Mouse (Mus musculus): Measurements from ENCODE around the gene Olfr548-ps1. TPM values are rescaled to one million over a fixed set of nuclear protein-coding genes. Genes with fewer than 3 reads are reported as not detected.

Olfr548-ps1 gene
- total and polyA plus RNA-seq, 3 experiments, result 0.05 TPM; not detected in 2

GRCm38 (mm10) chr7:102509726-102510125 lies 31.0 kb upstream of the Olfr548-ps1 start:
- H3K27me3 ChIP-seq (ENCODE audit: insufficient read depth, low read length), result peaks cover 11% of the 10 kb centered on the region
- TF ChIP-seq GATA2 (IDR thresholded peaks at IDR 0.05; ENCODE audit: borderline replicate concordance, low read depth, low read length) (no peak), CTCF (IDR thresholded peaks at IDR 0.05; ENCODE audit: low read depth, low read length) (no peak), GATA1 (IDR thresholded peaks at IDR 0.05; ENCODE audit: borderline replicate concordance, low read length) (no peak), TAL1 (conservative IDR thresholded peaks at IDR 0.05; ENCODE audit: low read depth, low read length) (no peak)
- H3K36me3 ChIP-seq (replicated peaks), result no peaks in the 10 kb centered on the region
- H3K4me1 ChIP-seq (ENCODE audit: insufficient read depth, low read depth, low read length), result peaks cover 17% of the 10 kb centered on the region
- ATAC-seq (ENCODE audit: extremely low read depth, insufficient number of reproducible peaks, low FRiP score, poor library complexity, severe bottlenecking) (no peak), DNase-seq (ENCODE audit: low spot score) (no peak)
- H3K4me3 ChIP-seq (ENCODE audit: low read depth, low read length), result no peak overlapping the region
- no peaks in the 10 kb centered on the region for H3K9me3 ChIP-seq (replicated peaks)

- no peaks in the 10 kb centered on the region for H3K9me3 ChIP-seq (replicated peaks)
- DNase-seq (ENCODE audit: low spot score), result no peak
- TF ChIP-seq CTCF (IDR thresholded peaks at IDR 0.05; ENCODE audit: low read depth, low read length) (no peak), GATA2 (IDR thresholded peaks at IDR 0.05; ENCODE audit: borderline replicate concordance, low read depth, low read length) (no peak)
- H3K27me3 ChIP-seq (ENCODE audit: insufficient read depth, low read length), result peaks cover 18% of the 10 kb centered on the region
- H3K4me3 ChIP-seq (ENCODE audit: low read depth, low read length), result no peak overlapping the region
- ATAC-seq (ENCODE audit: extremely low read depth, insufficient number of reproducible peaks, low FRiP score, poor library complexity, severe bottlenecking), result no peak
- peaks cover 17% of the 10 kb centered on the region for H3K4me1 ChIP-seq (ENCODE audit: insufficient read depth, low read depth, low read length)
- no peaks in the 10 kb centered on the region for H3K36me3 ChIP-seq (replicated peaks)
These were observed 28.8 kb upstream of the Olfr548-ps1 start for GRCm38 (mm10) chr7:102511927-102512326.

DNA sequence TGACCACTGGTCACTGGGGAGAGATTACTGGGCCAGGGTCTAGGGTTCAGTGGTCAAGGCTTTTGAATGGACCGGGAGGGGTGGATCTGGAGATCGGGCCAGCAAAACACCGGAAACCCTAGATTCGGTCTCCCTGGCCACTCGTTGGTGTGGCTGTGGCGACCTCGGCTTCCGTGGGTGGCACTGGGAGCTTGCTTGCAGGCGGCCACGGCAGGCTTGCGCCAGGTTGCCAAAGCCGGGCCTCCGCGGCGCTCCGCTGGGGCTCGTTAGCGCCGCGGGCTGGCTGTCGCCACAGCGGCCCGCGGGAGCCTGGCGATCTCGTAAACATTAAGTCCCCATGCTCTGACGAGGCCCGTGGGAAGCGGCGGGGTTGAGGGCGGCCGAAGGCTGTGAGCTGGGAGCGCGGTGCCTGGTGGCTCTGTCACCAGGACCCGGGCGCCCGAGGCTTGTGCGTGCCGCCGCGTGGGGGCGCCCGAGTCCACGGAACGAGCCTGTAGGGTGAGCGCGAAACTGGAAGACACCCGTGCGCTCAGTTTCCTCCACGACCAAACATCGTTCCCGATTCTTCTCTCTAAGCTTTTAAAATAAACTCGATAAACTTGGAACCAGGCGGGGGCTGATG lies 27.8 kb upstream of the Olfr548-ps1 start:
- H3K4me3 ChIP-seq (ENCODE audit: low read depth, low read length), result peak overlapping the region; percentile 53; the same call in 1 of the 2 replicates
- ATAC-seq (ENCODE audit: extremely low read depth, insufficient number of reproducible peaks, low FRiP score, poor library complexity, severe bottlenecking) (no peak), DNase-seq (ENCODE audit: low spot score) (peak; percentile 61)
- peaks cover 21% of the 10 kb centered on the region for H3K27me3 ChIP-seq (ENCODE audit: insufficient read depth, low read length)
- H3K4me1 ChIP-seq (ENCODE audit: insufficient read depth, low read depth, low read length), result peaks cover 15% of the 10 kb centered on the region
- TF ChIP-seq CTCF (IDR thresholded peaks at IDR 0.05; ENCODE audit: low read depth, low read length) (peak; percentile 49; the same call in 1 of the 2 replicates), POLR2AphosphoS5 (IDR thresholded peaks at IDR 0.05; ENCODE audit: insufficient replicate concordance, low read depth, low read length) (no peak)
- no peaks in the 10 kb centered on the region for H3K36me3 ChIP-seq (replicated peaks)
- no peaks in the 10 kb centered on the region for H3K9me3 ChIP-seq (replicated peaks)

GRCm38 (mm10) chr7:102514144-102514543 lies 26.6 kb upstream of the Olfr548-ps1 start:
- no peak for ATAC-seq (ENCODE audit: extremely low read depth, insufficient number of reproducible peaks, low FRiP score, poor library complexity, severe bottlenecking)
- H3K27me3 ChIP-seq (ENCODE audit: insufficient read depth, low read length), result peaks cover 19% of the 10 kb centered on the region
- DNase-seq (ENCODE audit: low spot score), result no peak
- no peaks in the 10 kb centered on the region for H3K9me3 ChIP-seq (replicated peaks)
- no peaks in the 10 kb centered on the region for H3K36me3 ChIP-seq (replicated peaks)
- H3K4me3 ChIP-seq (ENCODE audit: low read depth, low read length), result no peak overlapping the region
- TF ChIP-seq CTCF (IDR thresholded peaks at IDR 0.05; ENCODE audit: low read depth, low read length), result no peak
- TF ChIP-seq GATA2 (IDR thresholded peaks at IDR 0.05; ENCODE audit: borderline replicate concordance, low read depth, low read length), result no peak
- H3K4me1 ChIP-seq (ENCODE audit: insufficient read depth, low read depth, low read length), result peaks cover 15% of the 10 kb centered on the region

GRCm38 (mm10) chr7:102516261-102517050 lies 24.2 kb upstream of the Olfr548-ps1 start:
- no peaks in the 10 kb centered on the region for H3K36me3 ChIP-seq (replicated peaks)

DNA sequence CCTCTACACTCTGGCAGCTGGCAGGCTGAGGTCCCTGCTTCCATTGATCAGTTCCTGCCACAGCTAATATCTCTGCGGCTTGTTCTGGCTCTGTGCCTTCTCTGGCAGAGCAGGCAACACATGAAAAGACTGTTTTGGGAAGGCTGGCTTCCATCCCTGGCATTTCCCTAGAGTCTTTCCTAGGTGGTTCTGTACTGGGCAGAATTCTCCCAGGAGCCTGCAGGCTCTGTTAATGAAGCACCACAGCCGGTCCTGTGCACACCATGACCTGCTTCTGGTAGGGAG lies 23.7 kb upstream of the Olfr548-ps1 start:
- TF ChIP-seq TAL1 (conservative IDR thresholded peaks at IDR 0.05; ENCODE audit: low read depth, low read length) (no peak), CTCF (IDR thresholded peaks at IDR 0.05; ENCODE audit: low read depth, low read length) (no peak), GATA1 (IDR thresholded peaks at IDR 0.05; ENCODE audit: borderline replicate concordance, low read length) (no peak), POLR2AphosphoS5 (IDR thresholded peaks at IDR 0.05; ENCODE audit: insufficient replicate concordance, low read depth, low read length) (no peak), GATA2 (IDR thresholded peaks at IDR 0.05; ENCODE audit: borderline replicate concordance, low read depth, low read length) (no peak)
- DNase-seq (ENCODE audit: low spot score), result no peak
- no peak overlapping the region for H3K4me3 ChIP-seq (ENCODE audit: low read depth, low read length)
- H3K36me3 ChIP-seq (replicated peaks), result no peaks in the 10 kb centered on the region
- ATAC-seq (ENCODE audit: extremely low read depth, insufficient number of reproducible peaks, low FRiP score, poor library complexity, severe bottlenecking), result no peak
- no peaks in the 10 kb centered on the region for H3K9me3 ChIP-seq (replicated peaks)
- peaks cover 12% of the 10 kb centered on the region for H3K27me3 ChIP-seq (ENCODE audit: insufficient read depth, low read length)
- H3K4me1 ChIP-seq (ENCODE audit: insufficient read depth, low read depth, low read length), result peaks cover 15% of the 10 kb centered on the region

More at GRCm38 (mm10) chr7:102516261-102517050, 24.2 kb upstream of the Olfr548-ps1 start:
- ATAC-seq (ENCODE audit: extremely low read depth, insufficient number of reproducible peaks, low FRiP score, poor library complexity, severe bottlenecking) (no peak), DNase-seq (ENCODE audit: low spot score) (no peak)
- Histone ChIP-seq H3K4me3 (ENCODE audit: low read depth, low read length) (no peak overlapping the region), H3K4me1 (ENCODE audit: insufficient read depth, low read depth, low read length) (peaks cover 15% of the 10 kb centered on the region), H3K27me3 (ENCODE audit: insufficient read depth, low read length) (peaks cover 12% of the 10 kb centered on the region), H3K9me3 (replicated peaks) (no peaks in the 10 kb centered on the region)
- TF ChIP-seq GATA2 (IDR thresholded peaks at IDR 0.05; ENCODE audit: borderline replicate concordance, low read depth, low read length), result no peak
- no peak for TF ChIP-seq TAL1 (conservative IDR thresholded peaks at IDR 0.05; ENCODE audit: low read depth, low read length)
- TF ChIP-seq POLR2AphosphoS5 (IDR thresholded peaks at IDR 0.05; ENCODE audit: insufficient replicate concordance, low read depth, low read length), result no peak
- no peak for TF ChIP-seq CTCF (IDR thresholded peaks at IDR 0.05; ENCODE audit: low read depth, low read length)
- TF ChIP-seq GATA1 (IDR thresholded peaks at IDR 0.05; ENCODE audit: borderline replicate concordance, low read length), result no peak
